Mouse (Mus musculus): ENCODE data around the gene Zscan4-ps3. TPM values are rescaled to one million over a fixed set of nuclear protein-coding genes. Genes with fewer than 3 reads are reported as not detected.
"Not testable (repeated sequence)": the region's sequence is repeated elsewhere in the genome, so short reads cannot be mapped to it uniquely, and the experiment has no call there.

The Zscan4-ps3 gene
- not detected in 2 replicates for polyA plus RNA-seq (2015; fragmentation: Nextera tagmentation; extraction: Ambion mirVana)

DNA sequence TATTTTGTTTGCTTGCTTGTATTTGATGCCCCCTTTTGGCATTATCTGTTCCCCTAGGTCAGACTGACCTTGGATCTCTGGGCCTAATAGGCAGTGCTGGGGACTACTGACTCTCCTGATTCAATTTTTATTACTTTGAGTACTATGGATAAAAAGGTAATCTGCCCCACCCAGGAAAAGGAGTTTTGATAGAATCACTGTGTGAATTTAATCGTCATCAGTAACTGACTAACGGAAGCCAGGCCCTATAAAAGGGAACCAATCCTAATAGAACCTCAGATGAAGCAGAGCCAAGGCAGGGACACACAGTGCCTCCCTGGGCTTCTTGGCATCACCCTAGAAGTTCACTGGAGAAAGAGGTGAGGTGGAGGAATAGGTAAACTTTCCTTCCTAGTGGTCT is at the start of gene Zscan4-ps3:
TSS of gene Zscan4-ps3 (plus strand) at position 301 of the 400 bp plus-strand sequence.
- H3K4me3 ChIP-seq; H3K36me3 ChIP-seq; H3K4me2 ChIP-seq; H3K27me3 ChIP-seq; H3K9me3 ChIP-seq; H3K4me1 ChIP-seq (replicated peaks); ATAC-seq (ENCODE audit: low FRiP score, low read depth); H3K9ac ChIP-seq; H3K27ac ChIP-seq (replicated peaks): not testable (repeated sequence)
- WGBS, result 91% methylated on average over 2 of the region's 2 CpGs

DNA sequence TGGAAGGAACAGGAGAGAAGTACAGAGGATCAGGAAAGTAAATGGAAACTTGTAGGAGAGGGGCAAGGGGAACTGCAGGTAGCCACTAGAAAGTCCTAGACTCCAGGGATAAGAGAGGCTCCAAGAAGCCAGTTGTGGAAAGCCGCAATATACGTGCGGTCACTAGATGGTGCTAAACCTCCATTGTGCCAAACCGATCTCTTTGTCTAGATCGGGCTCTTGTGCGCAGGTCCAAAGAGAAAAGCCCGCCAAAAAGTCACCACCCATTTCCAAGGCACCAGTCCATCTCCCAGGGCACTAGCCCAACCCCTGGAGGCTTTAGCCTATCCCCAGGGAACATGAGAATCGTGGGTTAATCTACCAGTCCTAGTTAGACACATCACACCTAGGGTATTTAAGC is 8.0 kb downstream of the Zscan4-ps3 start:
- not testable (repeated sequence) for H3K4me2 ChIP-seq; H3K36me3 ChIP-seq; H3K9ac ChIP-seq; H3K4me1 ChIP-seq (replicated peaks); ATAC-seq (ENCODE audit: low FRiP score, low read depth); H3K27me3 ChIP-seq; H3K4me3 ChIP-seq; H3K27ac ChIP-seq (replicated peaks); H3K9me3 ChIP-seq
- WGBS, result 11% methylated on average over 8 of the region's 8 CpGs

Other genes starting within 250 kb of the Zscan4-ps3 start
- not detected in 2 replicates for gene Zscan4f, start 211.4 kb upstream of the Zscan4-ps3 start, polyA plus RNA-seq (2015; fragmentation: Nextera tagmentation; extraction: Ambion mirVana)
- not detected in 2 replicates for gene Zscan4-ps2, start 95.0 kb upstream of the Zscan4-ps3 start, polyA plus RNA-seq (2015; fragmentation: Nextera tagmentation; extraction: Ambion mirVana)
- gene Vmn1r72, start 70.8 kb downstream of the Zscan4-ps3 start, polyA plus RNA-seq (2015; fragmentation: Nextera tagmentation; extraction: Ambion mirVana), result not detected in 2 replicates
- not detected in 2 replicates for gene Vmn1r73, start 121.0 kb downstream of the Zscan4-ps3 start, polyA plus RNA-seq (2015; fragmentation: Nextera tagmentation; extraction: Ambion mirVana)
- not detected in 2 replicates for gene Vmn1r74, start 224.7 kb downstream of the Zscan4-ps3 start, polyA plus RNA-seq (2015; fragmentation: Nextera tagmentation; extraction: Ambion mirVana)

Measured in hindbrain, embryonic 15.5 days (tissue).